Mouse (Mus musculus) limb, embryonic 11.5 days (tissue): Measurements from ENCODE around the gene Gm9918. TPM values are rescaled to one million over a fixed set of nuclear protein-coding genes. Genes with fewer than 3 reads are reported as not detected.

Experiments
- ATAC-seq: fragments of 200-750 bp; cut with Nextera tagmentation; 2 replicates; pipeline ENCODE4 v1.8.0; 2017; ENCODE audit warnings: low read depth; ENCODE audit not compliant: insufficient number of reproducible peaks, low FRiP score, low TSS enrichment
- DNase-seq: peaks from one replicate; pipeline ENCODE4 v3.0.0-alpha.2; 2015; ENCODE audit warnings: low spot score
- H3K27ac ChIP-seq: fragments of 300-500 bp; sonication (generic); replicated peaks from 2 replicates; pipeline ENCODE4 v1.5.1; 2014; ENCODE audit warnings: low read depth, mild to moderate bottlenecking, low read length
- H3K27me3 ChIP-seq: fragments of 300-500 bp; sonication (generic); 2 replicates; pipeline ENCODE4 v1.6.1; 2014; ENCODE audit warnings: mild to moderate bottlenecking, low read length, mixed read lengths; ENCODE audit not compliant: control insufficient read depth, insufficient read depth
- H3K36me3 ChIP-seq: fragments of 300-500 bp; sonication (generic); 2 replicates; pipeline ENCODE4 v1.6.1; 2014; ENCODE audit warnings: mild to moderate bottlenecking, low read length, moderate library complexity, mixed read lengths; ENCODE audit not compliant: control insufficient read depth, insufficient read depth
- H3K4me1 ChIP-seq: fragments of 300-500 bp; sonication (generic); 2 replicates; pipeline ENCODE4 v1.6.1; 2014; ENCODE audit warnings: low read length, mixed read lengths; ENCODE audit not compliant: control insufficient read depth, insufficient read depth
- H3K4me2 ChIP-seq: fragments of 300-500 bp; sonication (generic); 2 replicates; pipeline ENCODE4 v1.6.1; 2014; ENCODE audit warnings: low read depth, mild to moderate bottlenecking, moderate library complexity; ENCODE audit not compliant: severe bottlenecking
- H3K4me3 ChIP-seq: fragments of 300-500 bp; sonication (generic); 2 replicates; pipeline ENCODE4 v1.5.1; 2014; ENCODE audit warnings: low read depth, low read length
- H3K9ac ChIP-seq: fragments of 300-500 bp; sonication (generic); 2 replicates; pipeline ENCODE4 v1.6.1; 2014; ENCODE audit warnings: mild to moderate bottlenecking, low read length
- H3K9me3 ChIP-seq: fragments of 300-500 bp; sonication (generic); 2 replicates; pipeline ENCODE4 v1.6.1; 2016; ENCODE audit warnings: low read length; ENCODE audit not compliant: control insufficient read depth
- WGBS: fragments of 180-500 bp; shearing (Covaris S2); extraction: QIAGEN DNeasy Blood & Tissue Kit; methylation state at CpG from one replicate; pipeline ENCODE4 v1.1.7; 2014; 5-methylcytosine and 5-hydroxymethylcytosine counted together
- polyA plus RNA-seq: library from polyadenylated mRNA; unstranded; fragments of >200 nt; fragmentation: Nextera tagmentation; extraction: Ambion mirVana; gene quantifications from 2 replicates; pipeline ENCODE4 v1.2.1, GENCODE M21; 2014

Gene Gm9918
- polyA plus RNA-seq, 1 experiment from 2014 or later = 1.1 TPM

- Histone ChIP-seq H3K27me3 (no peaks in the 10 kb centered on the region), H3K4me3 (no peak overlapping the region), H3K4me2 (no peak overlapping the region), H3K9me3 (no peaks in the 10 kb centered on the region), H3K36me3 (peaks cover 54% of the 10 kb centered on the region), H3K9ac (no peak overlapping the region), H3K27ac (no peak overlapping the region), H3K4me1 (no peaks in the 10 kb centered on the region)
- no peak for DNase-seq
- no peak for ATAC-seq
- 94% methylated on average over 6 of the region's 6 CpGs for WGBS
Measured at GRCm38 (mm10) chr15:102302542-102302941, 32.2 kb downstream of the Gm9918 start.

- no peak overlapping the region for H3K27ac ChIP-seq
- WGBS = 88% methylated on average over 9 of the region's 9 CpGs
- ATAC-seq (no peak), DNase-seq (no peak)
- no peak overlapping the region for H3K4me3 ChIP-seq
- H3K4me1 ChIP-seq = no peaks in the 10 kb centered on the region
- no peaks in the 10 kb centered on the region for H3K27me3 ChIP-seq
- H3K36me3 ChIP-seq = peaks cover 43% of the 10 kb centered on the region
- no peak overlapping the region for H3K4me2 ChIP-seq
- H3K9ac ChIP-seq = no peak overlapping the region
- H3K9me3 ChIP-seq = no peaks in the 10 kb centered on the region
Measured at GRCm38 (mm10) chr15:102308717-102309116, 38.4 kb downstream of the Gm9918 start.

- Histone ChIP-seq H3K4me2 (no peak overlapping the region), H3K9ac (no peak overlapping the region), H3K36me3 (peaks cover 38% of the 10 kb centered on the region), H3K27ac (no peak overlapping the region), H3K4me3 (no peak overlapping the region), H3K9me3 (no peaks in the 10 kb centered on the region), H3K4me1 (no peaks in the 10 kb centered on the region), H3K27me3 (no peaks in the 10 kb centered on the region)
- 80% methylated on average over 10 of the region's 10 CpGs for WGBS
- ATAC-seq (no peak), DNase-seq (no peak)
Measured at GRCm38 (mm10) chr15:102310074-102310845, 39.9 kb downstream of the Gm9918 start.

GRCm38 (mm10) chr15:102311489-102311888 lies 41.1 kb downstream of the Gm9918 start:
- H3K27me3 ChIP-seq = no peaks in the 10 kb centered on the region
- peaks cover 34% of the 10 kb centered on the region; the same call in 1 of the 2 replicates for H3K36me3 ChIP-seq
- no peaks in the 10 kb centered on the region for H3K9me3 ChIP-seq
- no peak overlapping the region for H3K9ac ChIP-seq
- H3K4me3 ChIP-seq = no peak overlapping the region
- no peak overlapping the region for H3K27ac ChIP-seq
- DNase-seq (no peak), ATAC-seq (no peak)
- no peaks in the 10 kb centered on the region for H3K4me1 ChIP-seq
- no peak overlapping the region for H3K4me2 ChIP-seq

- Histone ChIP-seq H3K9me3 (no peaks in the 10 kb centered on the region), H3K27me3 (no peaks in the 10 kb centered on the region), H3K4me3 (no peak overlapping the region), H3K36me3 (peaks cover 39% of the 10 kb centered on the region), H3K4me1 (no peaks in the 10 kb centered on the region), H3K4me2 (no peak overlapping the region), H3K27ac (no peak overlapping the region), H3K9ac (no peak overlapping the region)
- ATAC-seq (no peak), DNase-seq (no peak)
- WGBS = 95% methylated on average over 8 of the region's 8 CpGs
Measured at GRCm38 (mm10) chr15:102315292-102315691, 44.9 kb downstream of the Gm9918 start.

GRCm38 (mm10) chr15:102316263-102316662 lies 45.9 kb downstream of the Gm9918 start:
- 93% methylated on average over 6 of the region's 6 CpGs for WGBS
- Histone ChIP-seq H3K4me3 (no peak overlapping the region), H3K27ac (no peak overlapping the region), H3K4me1 (no peaks in the 10 kb centered on the region), H3K9me3 (no peaks in the 10 kb centered on the region), H3K27me3 (no peaks in the 10 kb centered on the region), H3K4me2 (no peak overlapping the region), H3K36me3 (peaks cover 40% of the 10 kb centered on the region), H3K9ac (no peak overlapping the region)
- peak; percentile 65 for DNase-seq
- no peak for ATAC-seq

Other genes with a start within 250 kb of the Gm9918 start
- 26.8 and 30.1 TPM in 2 replicates for gene Krt18, start 242.4 kb upstream of the Gm9918 start, polyA plus RNA-seq
- gene Eif4b, start 196.8 kb upstream of the Gm9918 start, polyA plus RNA-seq = 131 and 141 TPM in 2 replicates
- 14.6 and 15.6 TPM in 2 replicates for gene Tns2, start 170.2 kb upstream of the Gm9918 start, polyA plus RNA-seq
- 7.2 and 10.0 TPM in 2 replicates for gene Spryd3, start 134.3 kb upstream of the Gm9918 start, polyA plus RNA-seq
- gene Igfbp6, start 126.2 kb upstream of the Gm9918 start, polyA plus RNA-seq = 0.17 and 0.57 TPM in 2 replicates
- gene Soat2, start 120.0 kb upstream of the Gm9918 start, polyA plus RNA-seq = 0.09 and 0.24 TPM in 2 replicates
- gene Zfp740, start 67.3 kb upstream of the Gm9918 start, polyA plus RNA-seq = 67.5 and 71.1 TPM in 2 replicates
- 37.3 and 37.5 TPM in 2 replicates for gene Csad, start 65.8 kb upstream of the Gm9918 start, polyA plus RNA-seq
- 0.57 and 0.71 TPM in 2 replicates for gene Itgb7, start 38.6 kb upstream of the Gm9918 start, polyA plus RNA-seq
- 118 and 119 TPM in 2 replicates for gene Rarg, start 13.0 kb upstream of the Gm9918 start, polyA plus RNA-seq
- 58.5 and 62.8 TPM in 2 replicates for gene Mfsd5, start 8.9 kb downstream of the Gm9918 start, polyA plus RNA-seq
- 43.3 and 46.9 TPM in 2 replicates for gene Espl1, start 25.7 kb downstream of the Gm9918 start, polyA plus RNA-seq
- gene Pfdn5, start 55.6 kb downstream of the Gm9918 start, polyA plus RNA-seq = 463 and 490 TPM in 2 replicates
- gene Myg1, start 61.1 kb downstream of the Gm9918 start, polyA plus RNA-seq = 122 and 133 TPM in 2 replicates
- 115 and 116 TPM in 2 replicates for gene Aaas, start 80.2 kb downstream of the Gm9918 start, polyA plus RNA-seq
- 1.7 and 2.3 TPM in 2 replicates for gene Sp7, start 96.6 kb downstream of the Gm9918 start, polyA plus RNA-seq
- 11.8 and 13.3 TPM in 2 replicates for gene Sp1, start 135.6 kb downstream of the Gm9918 start, polyA plus RNA-seq
- gene Amhr2, start 174.8 kb downstream of the Gm9918 start, polyA plus RNA-seq = not detected in 2 replicates
- 79.5 and 80.9 TPM in 2 replicates for gene Prr13, start 188.5 kb downstream of the Gm9918 start, polyA plus RNA-seq
- 284 and 287 TPM in 2 replicates for gene Pcbp2, start 200.0 kb downstream of the Gm9918 start, polyA plus RNA-seq
- gene Gm10337, start 233.2 kb downstream of the Gm9918 start, polyA plus RNA-seq = 6.1 TPM in 1 of 2 replicates, not detected in the other
- 14.3 and 18.2 TPM in 2 replicates for gene Map3k12, start 246.5 kb downstream of the Gm9918 start, polyA plus RNA-seq
- gene Tarbp2, start 247.6 kb downstream of the Gm9918 start, polyA plus RNA-seq = 109 and 110 TPM in 2 replicates